Mouse (Mus musculus) kidney, adult 8-10 months (tissue): ENCODE results near the gene Olfr1161.
"Not testable (repeated sequence)": the region's sequence is repeated elsewhere in the genome, so short reads cannot be mapped to it uniquely, and the experiment has no call there.

ENCODE experiments used
- DNase-seq, 2 experiments: peaks; one replicate each; pipeline ENCODE4 v3.0.0; 2022

Gene Olfr1161

DNA sequence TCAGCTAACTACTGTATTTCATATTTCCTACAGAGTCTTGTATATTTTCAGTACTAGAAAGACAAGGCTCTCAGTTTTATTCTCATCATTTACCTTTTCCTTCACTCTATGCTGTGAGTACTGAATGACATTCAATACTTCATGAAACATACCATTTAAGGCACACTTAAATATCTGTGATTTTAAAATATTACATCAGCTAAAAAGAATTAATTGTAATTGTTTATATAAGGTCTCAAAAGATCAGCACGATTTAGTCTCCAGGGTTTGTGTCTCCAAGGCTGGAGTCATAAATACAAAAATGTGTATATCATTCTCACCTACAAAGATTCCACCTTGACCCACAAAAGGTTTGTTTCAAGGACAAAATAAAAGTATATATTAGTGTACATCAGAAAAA, at the start of gene Olfr1161:
TSS of gene Olfr1161 (plus strand) at position 301 of the 400 bp plus-strand sequence.
- not testable (repeated sequence) for DNase-seq

DNA sequence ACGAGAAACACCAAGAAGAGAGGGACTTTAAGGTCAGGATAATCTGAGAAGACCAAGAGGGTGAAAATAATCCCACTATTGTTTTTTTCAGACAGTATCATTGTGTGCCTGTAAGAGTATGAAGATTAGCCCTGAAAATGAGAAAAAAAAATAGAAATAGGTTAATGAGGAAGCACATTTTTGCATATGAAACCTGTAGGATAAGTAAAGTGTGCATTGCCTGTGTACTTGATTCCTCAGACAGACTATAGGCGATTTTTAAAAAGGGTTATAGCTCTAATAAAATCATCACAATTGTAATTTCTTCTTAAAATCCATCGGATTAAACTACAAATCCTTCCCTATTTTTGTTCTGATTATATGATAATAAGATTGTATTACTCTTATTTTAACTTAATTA, 48.0 kb upstream of the Olfr1161 start, which contains the start of gene Olfr74:
TSS of gene Olfr74 (minus strand) at position 101 of the 400 bp plus-strand sequence.
- no peak for DNase-seq

DNA sequence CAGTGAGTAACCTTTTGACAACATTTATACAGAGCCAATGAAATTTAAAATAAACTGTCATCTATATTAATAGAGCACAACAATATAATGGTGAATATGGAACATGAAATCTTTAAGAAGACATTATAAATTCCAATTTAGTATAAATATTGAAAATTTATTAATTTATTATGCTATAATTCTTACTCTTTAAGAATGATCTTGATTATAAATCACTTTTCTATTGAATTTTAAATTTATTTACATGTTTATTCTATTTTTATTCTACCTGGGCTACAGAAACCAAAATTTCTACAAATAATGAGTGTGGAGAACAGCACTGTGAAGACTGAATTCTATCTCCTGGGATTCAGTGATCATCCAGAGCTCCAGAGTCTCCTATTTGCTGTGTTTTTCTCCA, 32.8 kb upstream of the Olfr1161 start, which contains the start of gene Olfr1158:
TSS of gene Olfr1158 (plus strand) at position 301 of the 400 bp plus-strand sequence.
- no peak for DNase-seq

DNA sequence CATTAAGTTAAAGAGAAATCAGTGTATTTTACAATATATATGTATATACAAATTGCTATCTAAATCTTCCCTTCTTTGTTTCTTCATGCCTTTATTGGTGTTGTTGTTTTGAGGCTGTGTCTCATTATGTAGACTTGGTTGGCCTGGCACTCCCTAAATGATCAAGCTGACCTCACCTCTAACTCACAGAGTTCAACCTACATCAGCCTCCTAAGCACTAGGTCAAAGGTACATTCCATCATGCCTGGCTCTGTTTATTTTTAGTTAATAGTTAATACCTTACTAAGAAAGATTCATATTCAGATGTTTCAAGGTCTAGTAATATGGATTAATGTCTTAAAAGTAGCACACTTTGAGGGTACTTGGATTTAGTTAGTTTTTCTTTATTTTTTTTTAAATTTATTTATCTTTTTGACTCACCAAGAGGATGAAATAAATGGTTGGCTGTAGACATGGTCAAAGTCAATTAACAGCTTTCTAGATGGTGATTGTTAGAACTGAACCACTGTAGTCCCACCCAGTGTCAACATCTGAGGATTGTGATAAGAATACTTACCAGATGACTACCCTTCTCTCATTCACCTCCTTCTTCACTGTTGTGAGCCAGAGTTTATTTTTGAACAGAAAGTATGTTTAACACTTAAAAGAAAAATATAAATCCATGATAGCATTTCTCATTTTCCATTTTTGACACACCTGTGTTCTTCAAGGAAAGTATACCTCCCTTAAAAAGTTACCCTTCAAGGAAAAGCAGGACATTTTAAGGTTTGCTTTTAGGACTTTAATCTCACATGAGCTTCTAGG, 14.9 kb upstream of the Olfr1161 start, which contains the start of gene Olfr1160:
TSS of gene Olfr1160 (minus strand) at position 754 of the 804 bp plus-strand sequence.
- DNase-seq: peak in 1 of 2 experiments; percentile 2

DNA sequence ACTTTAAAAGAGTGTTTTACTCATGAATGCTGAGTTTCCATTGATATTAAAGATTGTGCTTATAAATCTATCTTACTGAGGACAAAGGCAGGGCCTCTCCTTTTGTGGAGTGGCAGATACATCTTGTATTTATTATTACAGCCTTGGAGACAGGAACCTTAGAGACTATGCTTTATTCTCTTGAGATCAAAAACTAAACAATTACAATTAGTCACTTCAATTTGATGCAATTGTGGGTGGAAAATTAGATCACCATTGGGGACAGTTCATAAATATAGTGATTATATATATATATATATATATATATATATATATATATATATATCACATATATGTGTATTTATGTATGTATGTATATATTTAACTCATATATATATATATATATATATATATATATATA, 15.0 kb downstream of the Olfr1161 start, which contains the start of gene Olfr73:
TSS of gene Olfr73 (minus strand) at position 101 of the 400 bp plus-strand sequence.
- DNase-seq: no peak

DNA sequence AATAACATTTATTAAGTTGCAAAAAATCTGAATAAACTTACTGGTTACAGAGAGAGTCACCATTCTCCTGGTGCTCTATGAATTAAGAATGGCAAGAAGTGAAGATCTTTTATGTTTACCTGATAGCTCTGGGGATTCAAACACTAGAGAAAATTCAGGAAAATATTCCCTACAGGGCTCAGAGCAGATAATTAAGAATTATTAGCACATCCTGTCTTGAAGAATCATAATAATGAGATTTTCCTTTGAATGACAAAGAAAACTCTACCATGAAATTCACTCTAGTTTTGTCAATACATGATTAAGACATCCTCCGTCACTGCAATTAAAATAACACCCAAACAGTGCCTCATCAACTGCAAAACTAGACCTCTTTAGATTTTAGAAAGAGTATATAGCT, 28.5 kb downstream of the Olfr1161 start, which contains the start of gene Olfr1162:
TSS of gene Olfr1162 (minus strand) at position 101 of the 400 bp plus-strand sequence.
- no peak for DNase-seq

DNA sequence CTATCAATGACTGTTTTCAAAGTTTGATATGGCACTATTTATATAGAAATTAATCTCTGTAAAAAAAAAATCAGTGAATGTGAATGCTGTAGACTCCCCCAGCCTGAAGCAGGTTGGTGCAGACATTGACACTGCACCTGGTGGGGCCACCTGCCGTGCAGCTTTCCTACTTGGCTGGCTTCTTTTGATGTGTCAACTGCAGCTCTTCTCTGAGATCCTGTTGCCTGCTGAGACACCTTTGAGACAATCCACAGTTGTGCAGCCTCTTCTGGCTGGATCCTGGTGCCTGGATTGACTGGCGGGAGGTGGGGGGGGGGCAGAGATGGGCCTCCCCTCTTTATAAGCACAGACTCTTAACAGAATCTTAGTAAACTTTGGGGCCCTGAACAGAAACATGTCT, 41.0 kb downstream of the Olfr1161 start:
- DNase-seq: no peak

DNA sequence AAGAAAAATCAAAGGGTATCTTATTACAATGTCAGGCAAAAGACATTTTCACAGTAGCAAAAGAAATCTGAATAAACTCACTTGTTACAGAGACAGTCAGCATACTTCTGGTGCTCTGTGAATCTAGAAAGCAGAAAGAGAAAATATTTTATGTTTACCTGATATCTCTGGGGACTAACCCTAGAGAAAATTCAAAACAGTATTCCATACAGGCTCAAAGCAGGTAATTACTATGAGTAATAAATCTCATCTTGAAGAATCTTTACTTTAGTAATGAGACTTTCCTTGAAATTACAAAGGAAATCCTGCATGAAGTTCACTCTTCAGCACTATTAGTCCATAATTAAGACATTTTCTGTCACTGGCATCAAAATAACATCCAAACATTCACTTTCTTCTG, 49.2 kb downstream of the Olfr1161 start, which contains the start of gene Olfr1163:
TSS of gene Olfr1163 (minus strand) at position 101 of the 400 bp plus-strand sequence.
- DNase-seq: no peak
